Mouse (Mus musculus) kidney, postnatal 25 days (tissue): ENCODE measurements around the gene Rbak.
"Not testable (repeated sequence)": the region's sequence is repeated elsewhere in the genome, so short reads cannot be mapped to it uniquely, and the experiment has no call there.

Source experiments
- DNase-seq, 2 experiments: peaks; one replicate each; pipeline ENCODE4 v3.0.0; 2021; ENCODE audit warnings: mixed read lengths in 2 of 2

Gene Rbak

DNA sequence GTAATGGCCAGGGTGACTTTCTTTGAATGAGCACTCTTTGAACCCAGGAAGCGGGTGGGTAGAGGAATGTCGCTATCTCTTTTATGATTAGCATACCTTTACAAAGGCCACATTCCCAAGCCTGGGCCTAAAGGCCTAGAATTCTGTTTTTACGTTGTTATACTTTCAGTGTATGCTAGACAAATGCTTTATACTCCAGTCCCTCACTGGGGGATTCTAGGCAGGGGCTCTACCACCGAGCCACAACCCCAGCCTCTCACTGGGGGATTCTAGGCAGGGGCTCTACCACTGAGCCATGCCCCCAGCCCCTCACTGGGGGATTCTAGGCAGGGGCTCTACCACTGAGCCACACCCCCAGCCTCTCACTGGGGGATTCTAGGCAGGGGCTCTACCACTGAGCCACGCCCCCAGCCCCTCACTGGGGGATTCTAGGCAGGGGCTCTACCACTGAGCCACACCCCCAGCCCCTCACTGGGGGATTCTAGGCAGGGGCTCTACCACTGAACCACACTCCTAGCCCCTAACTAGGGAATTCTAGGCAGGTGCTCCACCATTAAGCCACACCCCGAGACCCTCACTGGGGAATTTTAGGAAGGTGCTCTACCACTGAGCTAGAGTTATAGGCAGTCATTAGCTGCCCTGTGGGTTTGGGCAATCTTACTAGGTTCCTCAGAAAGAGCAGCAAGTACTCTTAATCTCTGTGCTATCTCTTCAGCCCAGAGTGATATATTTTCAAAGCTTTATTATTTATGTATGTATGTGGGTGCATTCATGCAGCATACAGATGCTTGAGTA lies 46.2 kb downstream of the Rbak start:
- not testable (repeated sequence) for DNase-seq

DNA sequence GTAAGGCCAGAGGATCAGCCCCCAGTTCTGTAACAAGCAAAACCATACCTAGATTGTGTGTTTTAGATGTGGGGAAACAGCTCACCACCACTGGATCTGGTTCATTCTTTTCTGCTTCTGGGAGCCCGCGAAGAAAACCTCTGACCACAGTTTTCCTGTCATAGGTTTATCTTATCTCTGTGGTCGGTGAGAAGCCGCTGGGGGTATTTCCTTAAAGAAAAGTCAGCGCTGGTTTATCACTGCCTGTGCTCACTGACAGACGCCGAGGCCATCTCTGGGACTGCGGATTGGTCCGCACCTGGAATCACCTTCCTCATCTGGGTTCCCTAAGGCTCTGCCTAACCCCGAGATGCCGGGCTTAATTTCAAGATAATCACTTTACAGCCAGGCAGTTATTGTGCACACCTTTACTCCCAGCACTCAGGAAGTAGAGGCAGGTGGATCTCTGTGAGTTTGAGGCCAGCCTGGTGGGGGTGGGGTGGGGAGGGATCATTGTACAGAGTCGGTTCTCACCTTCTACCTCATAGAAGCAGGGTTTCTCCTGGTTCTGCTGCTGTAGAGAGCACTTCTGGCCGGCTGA lies 47.5 kb downstream of the Rbak start:
- DNase-seq, result no peak

DNA sequence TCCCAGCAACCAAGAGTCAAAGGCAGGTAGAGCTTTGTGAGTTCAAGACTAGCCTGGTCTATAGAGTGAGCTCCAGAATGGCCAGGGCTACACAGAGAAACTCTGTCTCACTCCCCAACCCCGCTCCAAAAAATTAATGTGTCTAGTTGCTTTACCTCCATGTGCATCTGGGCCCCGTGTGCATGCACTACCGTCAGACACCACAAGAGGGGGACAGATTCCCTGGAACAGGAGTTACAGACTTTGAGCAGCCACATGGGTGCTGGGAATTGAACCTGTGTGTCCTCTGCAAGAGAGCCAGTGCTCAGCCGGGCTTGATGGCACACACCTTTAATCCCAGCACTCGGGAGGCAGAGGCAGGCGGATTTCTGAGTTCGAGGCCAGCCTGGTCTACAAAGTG lies 50.2 kb downstream of the Rbak start:
- no peak for DNase-seq

DNA sequence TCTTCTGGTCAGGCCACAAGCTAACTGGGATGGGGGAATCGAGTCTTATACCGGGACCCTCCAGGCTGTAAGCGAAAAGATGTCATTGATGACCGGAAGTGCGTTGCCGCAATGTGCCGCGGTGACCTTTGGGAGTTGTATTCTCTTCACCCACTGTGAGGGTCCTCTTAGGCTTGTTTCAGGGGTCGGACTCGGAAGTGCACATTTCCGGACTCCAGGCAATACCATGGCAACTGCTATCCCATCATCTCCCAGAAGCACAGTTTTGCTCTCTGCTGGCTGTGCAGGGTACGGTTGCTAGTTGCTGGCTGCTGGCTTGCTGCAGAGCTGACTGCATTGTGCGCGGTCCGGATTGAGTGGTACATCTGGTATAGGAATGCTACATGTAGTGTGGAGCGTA lies 51.5 kb downstream of the Rbak start:
- DNase-seq, result no peak

DNA sequence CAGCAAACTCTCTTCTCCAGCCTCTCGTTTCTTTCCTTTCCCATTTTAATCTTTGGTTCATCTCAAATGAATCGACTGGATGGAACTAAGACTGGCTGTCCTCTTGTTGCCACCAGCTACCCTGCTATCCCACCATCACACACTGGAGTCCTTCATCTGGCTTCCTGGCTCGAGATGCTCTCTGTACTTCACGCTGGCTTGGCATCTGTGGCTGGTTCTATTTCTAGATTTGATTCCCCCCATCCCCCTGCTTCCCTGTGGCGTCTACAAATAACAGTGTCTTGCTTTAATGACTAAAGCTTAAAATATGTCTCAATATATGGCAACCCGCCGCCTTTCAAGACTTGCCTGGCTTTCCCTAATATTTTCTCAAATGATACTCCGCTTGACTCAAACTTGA lies 52.7 kb downstream of the Rbak start:
- DNase-seq, result no peak

DNA sequence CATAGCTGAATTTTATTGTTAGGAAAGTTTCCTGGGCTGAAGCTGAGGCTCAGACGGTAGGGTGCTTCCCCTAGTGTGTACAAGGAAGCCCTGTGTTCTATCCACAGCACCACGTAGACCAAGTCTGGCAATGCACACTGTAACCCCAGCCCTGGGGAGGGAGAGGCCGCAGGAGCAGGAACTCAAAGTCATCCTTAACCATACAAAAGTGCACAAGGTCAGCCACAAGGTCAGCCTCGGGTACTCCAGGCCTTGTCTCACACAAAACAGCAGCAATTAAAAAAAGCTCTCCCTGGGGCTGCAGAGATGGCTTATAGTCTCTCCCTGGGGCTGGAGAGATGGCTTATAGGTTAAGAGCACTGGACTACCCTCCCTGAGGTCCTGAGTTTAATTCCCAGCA lies 53.7 kb downstream of the Rbak start:
- DNase-seq, result no peak

DNA sequence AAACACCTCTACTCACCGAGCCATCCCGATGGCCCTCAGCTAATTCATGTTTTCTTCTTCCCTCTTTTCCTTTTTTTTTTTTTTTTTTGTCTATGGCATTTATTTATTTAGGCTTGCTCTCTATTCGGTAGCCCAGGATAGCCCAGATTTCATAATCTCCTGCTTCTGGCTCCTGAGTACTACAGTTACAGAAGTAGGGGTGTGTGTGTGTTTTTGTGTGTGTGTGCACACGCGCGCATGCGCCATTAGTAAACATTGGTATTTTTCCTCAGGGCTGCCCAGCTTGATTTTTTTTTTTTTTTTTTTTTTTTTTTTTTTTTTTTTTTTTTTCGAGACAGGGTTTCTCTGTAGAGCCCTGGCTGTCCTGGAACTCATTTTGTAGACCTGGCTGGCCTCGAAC lies 54.5 kb downstream of the Rbak start:
- DNase-seq, result no peak

DNA sequence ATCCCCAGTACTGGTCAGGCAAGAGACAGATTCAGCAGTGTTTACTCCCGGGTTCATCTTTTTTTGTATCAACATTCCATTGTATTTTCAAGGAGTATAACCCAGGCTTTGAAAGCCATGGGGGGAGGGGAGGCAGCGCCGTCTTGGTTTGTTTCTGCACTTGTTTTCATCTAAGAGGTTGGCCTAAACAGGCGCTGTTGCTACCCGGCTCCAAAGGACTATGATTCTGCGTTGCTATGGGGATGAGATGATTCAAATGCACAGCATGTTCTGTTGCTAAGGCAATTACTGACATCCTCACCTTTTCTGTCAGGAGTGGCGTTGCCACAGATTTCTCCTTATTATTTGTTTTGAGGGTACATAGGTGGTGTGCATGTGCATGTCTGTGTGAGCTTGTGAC lies 55.0 kb downstream of the Rbak start:
- no peak for DNase-seq

DNA sequence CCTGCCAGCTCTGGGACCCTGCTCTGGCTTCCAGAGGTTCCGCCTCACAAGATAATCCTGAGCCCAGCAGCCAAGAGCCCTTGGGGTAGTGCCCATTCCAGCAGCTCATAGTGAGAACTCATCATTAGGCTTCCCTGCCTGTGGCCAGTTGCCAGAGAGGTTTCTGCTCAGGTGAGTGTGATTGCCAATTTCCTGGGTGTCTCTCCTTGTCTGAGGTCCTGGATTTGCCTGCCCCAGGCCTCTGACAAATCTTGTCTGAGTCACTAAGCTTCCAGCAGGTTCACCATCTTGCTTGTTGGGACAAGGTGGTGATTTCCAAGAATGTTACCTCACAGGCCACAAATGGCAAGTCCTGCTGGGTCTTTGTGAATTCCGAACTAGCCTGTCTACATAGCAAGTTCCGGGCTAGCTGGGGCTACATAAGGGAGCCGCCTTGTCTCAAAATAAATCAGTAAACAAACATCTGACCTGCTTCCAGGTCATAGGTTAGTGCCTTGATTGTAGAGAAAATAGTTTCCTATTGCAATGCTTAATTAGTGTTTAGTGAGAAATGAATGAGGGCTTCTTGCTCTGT lies 55.7 kb downstream of the Rbak start:
- no peak for DNase-seq

DNA sequence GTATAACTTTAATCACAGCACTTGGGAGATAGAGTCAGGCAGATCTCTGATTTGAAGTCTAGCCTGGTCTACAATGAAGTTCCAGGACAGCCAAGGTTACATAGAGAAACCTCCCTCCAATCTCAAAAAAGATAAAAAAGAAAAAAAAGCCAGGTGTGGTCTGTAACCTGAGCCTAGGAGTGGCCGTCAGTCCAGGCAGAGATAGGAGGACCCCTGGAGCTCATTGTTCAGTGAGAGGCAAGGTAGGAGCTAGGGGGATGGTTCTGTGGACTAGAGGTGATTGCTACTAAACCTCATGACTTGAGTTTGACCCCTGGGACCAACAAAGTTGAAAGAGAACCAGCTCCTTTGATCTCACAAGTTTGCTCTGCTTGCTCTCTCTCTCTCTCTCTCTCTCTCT lies 57.9 kb downstream of the Rbak start:
- DNase-seq, result no peak
